In the genomic region with DNA sequence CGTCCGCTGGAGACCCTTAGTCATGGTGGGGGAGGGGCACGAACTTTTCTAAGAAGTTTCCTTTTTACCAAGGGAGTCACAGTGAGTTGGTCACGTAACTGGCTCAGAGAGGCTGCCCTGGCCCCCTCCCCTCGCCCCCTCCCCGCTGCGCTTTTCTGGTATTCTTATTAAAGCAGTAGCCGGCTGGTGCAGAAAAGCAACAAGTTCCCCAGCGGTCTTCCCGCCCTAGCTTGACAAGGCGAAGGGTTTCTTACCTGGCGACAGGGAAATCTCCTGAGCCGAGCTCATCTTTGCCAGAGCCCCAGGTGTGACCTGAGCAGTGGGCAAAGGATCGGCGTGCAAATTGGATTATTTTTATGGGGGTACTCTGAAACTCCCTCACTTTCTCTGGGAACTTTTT, we compare ENCODE assay signal across 7 mouse cellular contexts. TPM values are rescaled to one million over a fixed set of nuclear protein-coding genes. Genes with fewer than 3 reads are reported as not detected.
DNase-seq lines count a peak whose midpoint lies in the region; ATAC-seq lines count a peak whose summit lies in the region.

Gene Bdnf (plus strand): TSS at position 169 of the 400 bp plus-strand sequence.

- ATAC-seq in lung, embryonic 15.5 days (ENCODE audit: borderline replicate concordance, extremely low read depth, low FRiP score, low TSS enrichment): no peak
- no peak for ATAC-seq in forebrain, embryonic 11.5 days (replicated peaks; ENCODE audit: low FRiP score)
- ATAC-seq in neural tube, embryonic 15.5 days (ENCODE audit: low FRiP score): no peak

- no peak for DNase-seq in lung, adult 18-20 months
- DNase-seq in forebrain, embryonic 11.5 days (ENCODE audit: low spot score): peak; percentile 52
- no peak for DNase-seq in left cerebral cortex, adult 8-10 months (ENCODE audit: low spot score in 2 of 2)
- DNase-seq in right cerebral cortex, postnatal 25 days: no peak
- no peak for DNase-seq in right cerebral cortex, postnatal 36 days (ENCODE audit: low spot score in 2 of 2)

- peaks cover 71% of the 10 kb centered on the region for H3K27me3 ChIP-seq in lung, embryonic 15.5 days
- H3K27me3 ChIP-seq in forebrain, embryonic 11.5 days (ENCODE audit: control insufficient read depth, insufficient read depth, low read length): peaks cover 41% of the 10 kb centered on the region
- H3K27me3 ChIP-seq in neural tube, embryonic 15.5 days (replicated peaks): peaks cover 46% of the 10 kb centered on the region

- H3K9ac ChIP-seq in lung, embryonic 15.5 days: no peak within 1 kb of the TSS
- no peak within 1 kb of the TSS for H3K9ac ChIP-seq in forebrain, embryonic 11.5 days (ENCODE audit: low read length)
- H3K9ac ChIP-seq in neural tube, embryonic 15.5 days (replicated peaks): peak within 1 kb of the TSS; percentile 37

- no peaks in the 10 kb centered on the region for H3K9me3 ChIP-seq in lung, embryonic 15.5 days
- no peaks in the 10 kb centered on the region for H3K9me3 ChIP-seq in forebrain, embryonic 11.5 days (ENCODE audit: control insufficient read depth, low read length)
- no peaks in the 10 kb centered on the region for H3K9me3 ChIP-seq in neural tube, embryonic 15.5 days (replicated peaks)

- H3K4me2 ChIP-seq in lung, embryonic 15.5 days: peak within 1 kb of the TSS; percentile 51
- H3K4me2 ChIP-seq in forebrain, embryonic 11.5 days (ENCODE audit: low read depth, low read length, severe bottlenecking): peak within 1 kb of the TSS; percentile 71
- peak within 1 kb of the TSS; percentile 97 for H3K4me2 ChIP-seq in neural tube, embryonic 15.5 days

- H3K36me3 ChIP-seq in lung, embryonic 15.5 days: no peaks in the 10 kb centered on the region
- no peaks in the 10 kb centered on the region for H3K36me3 ChIP-seq in forebrain, embryonic 11.5 days (ENCODE audit: control insufficient read depth, insufficient read depth, low read length)
- no peaks in the 10 kb centered on the region for H3K36me3 ChIP-seq in neural tube, embryonic 15.5 days

- peaks cover 17% of the 10 kb centered on the region for H3K4me1 ChIP-seq in lung, embryonic 15.5 days
- H3K4me1 ChIP-seq in forebrain, embryonic 11.5 days (replicated peaks; ENCODE audit: control insufficient read depth, insufficient read depth, low read length): peaks cover 2% of the 10 kb centered on the region; the same call in 1 of the 2 replicates
- peaks cover 49% of the 10 kb centered on the region for H3K4me1 ChIP-seq in neural tube, embryonic 15.5 days

- no peak within 1 kb of the TSS for H3K27ac ChIP-seq in lung, embryonic 15.5 days
- H3K27ac ChIP-seq in forebrain, embryonic 11.5 days (ENCODE audit: low read depth, low read length): no peak within 1 kb of the TSS
- H3K27ac ChIP-seq in neural tube, embryonic 15.5 days (replicated peaks): no peak within 1 kb of the TSS

- H3K4me3 ChIP-seq in lung, embryonic 15.5 days: peak within 1 kb of the TSS; percentile 16
- peak within 1 kb of the TSS; percentile 36 for H3K4me3 ChIP-seq in forebrain, embryonic 11.5 days (ENCODE audit: low read depth, low read length)
- peak within 1 kb of the TSS; percentile 66 for H3K4me3 ChIP-seq in neural tube, embryonic 15.5 days (replicated peaks)

- WGBS in lung, embryonic 15.5 days: under 1% methylated on average over 15 of the region's 15 CpGs
- under 1% methylated on average over 15 of the region's 15 CpGs for WGBS in forebrain, embryonic 11.5 days
- WGBS in neural tube, embryonic 15.5 days: under 1% methylated on average over 15 of the region's 15 CpGs

RNA-seq across cellular contexts. Expression of gene Bdnf, which starts in this region (rescaled TPM):
- 0.62 and 0.67 TPM in 2 replicates for polyA plus RNA-seq in lung, embryonic 15.5 days (2015; fragmentation: Nextera tagmentation; extraction: Ambion mirVana)
- polyA plus RNA-seq in forebrain, embryonic 11.5 days (2014; fragmentation: Nextera tagmentation; extraction: Ambion mirVana): 0.85 and 1.1 TPM in 2 replicates
- 10 to 100 TPM; 15.1 to 16.9 (median 16.5) TPM for total RNA-seq in left cerebral cortex, adult 8-10 months (2022)
- polyA plus RNA-seq in neural tube, embryonic 15.5 days (2015; fragmentation: Nextera tagmentation; extraction: Ambion mirVana): 5.5 and 5.9 TPM in 2 replicates

Comparison
In these comparisons a context has a peak if more than half of its experiments do, and no peak if none do; other contexts are left out.
1. H3K4me3 ChIP-seq: peak in every context shown above with its lines; median percentile 66 in neural tube, embryonic 15.5 days; 36 in forebrain, embryonic 11.5 days; 16 in lung, embryonic 15.5 days.